Mouse (Mus musculus) urinary bladder, postnatal 0 days (tissue): ENCODE data around the gene Vmn1r217. TPM values are rescaled to one million over a fixed set of nuclear protein-coding genes. Genes with fewer than 3 reads are reported as not detected.

Experiments used
- polyA plus RNA-seq: library from polyadenylated mRNA; unstranded; fragments of >200 nt; fragmentation: Nextera tagmentation; extraction: Ambion mirVana; gene quantifications from 2 replicates; pipeline ENCODE4 v1.2.1, GENCODE M21; 2015

The Vmn1r217 gene
- not detected in 2 replicates for polyA plus RNA-seq

DNA sequence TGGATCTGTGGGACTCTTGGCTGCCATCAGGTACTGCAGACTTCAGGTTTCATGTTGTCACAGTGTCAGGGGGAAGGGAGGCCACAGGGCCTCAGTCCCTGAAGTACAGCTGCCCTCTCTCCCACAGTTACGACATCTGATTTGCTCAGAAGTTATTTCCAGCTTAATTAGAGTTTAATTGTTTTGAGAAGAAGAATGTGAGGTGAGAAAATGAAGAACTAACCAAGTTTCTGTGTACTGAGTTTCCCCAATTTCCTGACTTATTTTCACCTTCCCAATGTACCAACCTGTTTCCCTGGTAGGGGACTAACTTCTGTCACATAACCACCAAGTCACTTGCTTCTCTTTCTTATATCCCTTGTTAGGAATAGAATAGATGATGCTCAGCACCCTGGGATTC is at the start of gene Vmn1r217:
Gene Vmn1r217, minus strand, starts transcription at position 101 of the 400 bp plus-strand sequence.

DNA sequence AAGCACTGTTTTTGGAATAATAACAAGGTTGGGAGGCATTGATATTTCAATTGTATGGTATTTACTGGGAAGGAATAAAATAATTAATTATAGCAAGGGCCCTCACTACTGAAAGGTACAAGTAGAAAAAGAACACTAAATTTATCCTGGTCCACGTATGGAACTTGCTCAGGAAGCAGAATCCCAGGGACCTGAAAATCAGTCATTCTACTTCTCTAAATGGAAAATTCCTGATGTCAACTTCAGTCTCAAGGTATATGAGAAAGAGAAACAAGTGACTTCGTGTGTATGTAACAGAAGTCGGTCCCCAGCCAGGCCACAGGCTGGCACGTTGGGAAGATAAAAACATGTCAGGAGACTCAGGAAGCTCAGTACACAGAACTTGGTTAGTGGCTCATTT is 41.0 kb upstream of the Vmn1r217 start, which contains the start of gene Vmn1r219:
Gene Vmn1r219, plus strand, starts transcription at position 301 of the 400 bp plus-strand sequence.

DNA sequence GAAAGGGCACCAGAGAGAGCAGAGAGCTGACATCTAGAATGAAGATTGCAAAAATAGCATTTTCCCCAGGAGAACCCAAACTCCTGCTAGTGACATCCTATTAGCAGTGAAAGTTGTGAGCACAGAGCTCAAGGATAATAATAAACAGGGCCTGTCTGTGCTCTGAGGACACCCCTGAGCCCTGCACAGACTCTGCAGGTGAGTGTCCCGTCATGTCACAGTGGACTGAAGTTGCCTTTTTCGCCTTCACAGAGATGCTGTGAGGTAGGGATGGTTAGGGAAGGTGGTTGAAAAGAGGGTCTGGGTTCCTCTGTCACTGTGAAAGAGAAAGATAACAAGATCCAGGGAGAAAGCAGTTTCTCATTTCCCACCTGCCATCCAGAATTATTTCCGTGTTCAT is 15.1 kb upstream of the Vmn1r217 start, which contains the start of gene Vmn1r218:
Gene Vmn1r218, plus strand, starts transcription at position 57 of the 400 bp plus-strand sequence.

DNA sequence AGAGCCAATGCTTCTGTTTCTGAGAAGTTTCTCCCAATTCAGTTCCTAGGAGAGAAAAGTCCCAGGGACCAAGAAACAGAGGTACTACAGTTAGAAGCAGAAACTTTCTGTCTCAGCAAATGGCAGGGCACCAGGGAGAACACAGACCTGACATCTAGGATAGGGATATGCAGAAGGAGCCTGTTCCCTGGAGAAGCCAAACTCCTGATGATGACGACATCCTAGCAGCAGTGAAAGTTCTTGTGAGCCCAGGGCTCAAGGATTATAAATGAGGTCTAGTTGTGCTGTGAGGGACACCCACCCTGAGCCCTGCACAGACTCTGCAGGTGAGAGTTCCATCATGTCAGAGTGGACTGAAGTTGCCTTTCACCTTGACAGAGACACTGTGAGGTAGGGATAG is 50.3 kb downstream of the Vmn1r217 start, which contains the start of gene Vmn1r215:
Gene Vmn1r215, plus strand, starts transcription at position 301 of the 400 bp plus-strand sequence.

Other genes with a start within 250 kb of the Vmn1r217 start
- not detected in 2 replicates for gene Vmn1r212, start 234.0 kb downstream of the Vmn1r217 start, polyA plus RNA-seq
- not detected in 2 replicates for gene Vmn1r213, start 110.6 kb downstream of the Vmn1r217 start, polyA plus RNA-seq
- not detected in 2 replicates for gene Vmn1r214, start 87.8 kb downstream of the Vmn1r217 start, polyA plus RNA-seq
- gene Vmn1r215, start 50.2 kb downstream of the Vmn1r217 start, polyA plus RNA-seq = not detected in 2 replicates
- not detected in 2 replicates for gene Vmn1r218, start 14.9 kb upstream of the Vmn1r217 start, polyA plus RNA-seq
- 0.02 TPM in 1 of 2 replicates, not detected in the other for gene Vmn1r219, start 41.1 kb upstream of the Vmn1r217 start, polyA plus RNA-seq
- not detected in 2 replicates for gene Vmn1r220, start 69.7 kb upstream of the Vmn1r217 start, polyA plus RNA-seq
- not detected in 2 replicates for gene Vmn1r221, start 95.9 kb upstream of the Vmn1r217 start, polyA plus RNA-seq
- not detected in 2 replicates for gene Vmn1r222, start 117.7 kb upstream of the Vmn1r217 start, polyA plus RNA-seq
- gene Vmn1r223, start 128.9 kb upstream of the Vmn1r217 start, polyA plus RNA-seq = not detected in 2 replicates